8 mouse cellular contexts compared by ENCODE assay signal in the genomic region with DNA sequence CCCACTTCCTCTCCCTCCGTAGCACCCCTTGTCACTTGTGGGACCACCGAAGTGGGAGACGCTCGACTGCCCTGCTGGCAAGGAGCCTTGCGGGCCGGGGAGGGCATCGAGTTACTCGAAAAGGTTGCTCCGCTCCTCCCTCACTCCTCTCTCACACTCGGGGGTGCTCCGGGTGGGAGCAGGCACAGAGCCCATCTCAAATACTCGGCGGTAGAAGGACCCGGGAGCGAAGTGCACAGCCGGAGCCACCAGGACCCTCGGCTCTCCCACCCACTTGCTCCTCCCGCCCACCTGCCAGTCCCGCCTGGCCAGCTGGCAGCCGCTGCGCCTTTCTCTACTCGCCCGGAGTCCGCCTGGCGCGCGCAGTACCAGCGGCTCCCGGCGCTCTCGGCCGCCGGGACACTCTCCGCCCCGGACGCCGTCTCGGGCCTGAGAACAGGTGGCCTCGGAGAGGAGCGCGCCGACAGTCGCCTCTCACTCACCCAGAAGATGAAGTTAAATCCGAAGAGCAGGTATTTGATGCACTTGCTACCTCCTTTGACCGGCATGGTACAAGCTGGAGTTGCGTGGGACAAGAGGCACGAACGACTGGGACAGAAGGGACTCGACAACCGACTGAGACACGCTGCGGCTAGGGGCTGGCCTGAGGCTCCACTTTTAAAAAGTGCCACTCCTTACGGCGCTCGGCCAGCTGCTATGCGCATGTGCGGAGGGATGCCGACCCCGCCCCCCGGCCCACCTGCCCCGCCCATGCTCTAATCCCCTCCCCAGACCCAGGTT. TPM values are rescaled to one million over a fixed set of nuclear protein-coding genes. Genes with fewer than 3 reads are reported as not detected.
A peak's percentile ranks its signal among the peaks of the same experiment; 100 is the strongest.
DNase-seq lines count a peak whose midpoint lies in the region; ATAC-seq and TF ChIP-seq lines count a peak whose summit lies in the region.

Cd9 (minus strand) TSS at position 700 of the 780 bp plus-strand sequence.

- peaks cover 9% of the 10 kb centered on the region for H3K4me1 ChIP-seq in forebrain, embryonic 16.5 days (replicated peaks; ENCODE audit: control insufficient read depth, insufficient read depth, low read length)
- peaks cover 3% of the 10 kb centered on the region; the same call in 1 of the 2 replicates for H3K4me1 ChIP-seq in lung, embryonic 16.5 days (replicated peaks; ENCODE audit: control insufficient read depth, insufficient read depth, low read length)
- peaks cover 14% of the 10 kb centered on the region for H3K4me1 ChIP-seq in olfactory bulb, adult 2 months (ENCODE audit: control insufficient read depth, insufficient read depth, low read length)

- no peak for TF ChIP-seq POLR2A in olfactory bulb, adult 2 months (IDR thresholded peaks at IDR 0.05; ENCODE audit: insufficient read depth, low read depth, low read length)

- H3K4me3 ChIP-seq in forebrain, embryonic 16.5 days (replicated peaks; ENCODE audit: low read length), result peak within 1 kb of the TSS; percentile 74
- H3K4me3 ChIP-seq in layer of hippocampus, adult 2 months, result peak within 1 kb of the TSS; percentile 75
- peak within 1 kb of the TSS; percentile 65 for H3K4me3 ChIP-seq in lung, embryonic 16.5 days (ENCODE audit: low read length)
- peak within 1 kb of the TSS; percentile 53 for H3K4me3 ChIP-seq in olfactory bulb, adult 2 months (ENCODE audit: insufficient read depth, low read depth, low read length)

- 0 out of 2 replicates have a peak, but pooled peaks cover 4% of the 10 kb centered on the region for H3K27me3 ChIP-seq in forebrain, embryonic 16.5 days (replicated peaks; ENCODE audit: control insufficient read depth, insufficient read depth, low read length)
- peaks cover 6% of the 10 kb centered on the region for H3K27me3 ChIP-seq in lung, embryonic 16.5 days (ENCODE audit: control insufficient read depth, insufficient read depth, low read depth, low read length)

- H3K9me3 ChIP-seq in forebrain, embryonic 16.5 days (ENCODE audit: control insufficient read depth, low read length), result no peaks in the 10 kb centered on the region
- no peaks in the 10 kb centered on the region for H3K9me3 ChIP-seq in lung, embryonic 16.5 days (ENCODE audit: control insufficient read depth, low read length)

- WGBS in forebrain, embryonic 16.5 days, result under 1% methylated on average over 61 of the region's 61 CpGs
- WGBS in lung, embryonic 16.5 days, result under 1% methylated on average over 61 of the region's 61 CpGs
- under 1% methylated on average over 61 of the region's 61 CpGs for WGBS in olfactory bulb, adult 2 months

- peak within 1 kb of the TSS; percentile 84 for H3K27ac ChIP-seq in forebrain, embryonic 16.5 days (ENCODE audit: low read length)
- peak within 1 kb of the TSS; percentile 86 for H3K27ac ChIP-seq in layer of hippocampus, adult 2 months
- peak within 1 kb of the TSS; percentile 90 for H3K27ac ChIP-seq in lung, embryonic 16.5 days (ENCODE audit: low read length)
- H3K27ac ChIP-seq in olfactory bulb, adult 2 months (ENCODE audit: insufficient read depth, low read depth, low read length), result no peak within 1 kb of the TSS

- DNase-seq in ES-CJ7 (ENCODE audit: low read depth, low spot score), result peak; percentile 93
- DNase-seq in adrenal gland, postnatal 36 days, result peak; percentile 87 to 91
- DNase-seq in heart, postnatal 4 days, result peak; percentile 84
- DNase-seq in layer of hippocampus, adult 2 months (ENCODE audit: low spot score in 2 of 2), result peak in 1 of 2 experiments; percentile 58
- peak; percentile 79 to 81 for DNase-seq in urinary bladder, adult 18-20 months (ENCODE audit: low spot score in 2 of 2)

- peak; percentile 88 for ATAC-seq in forebrain, embryonic 16.5 days
- peak; percentile 90 for ATAC-seq in lung, embryonic 16.5 days (ENCODE audit: low read depth)

- H3K9ac ChIP-seq in forebrain, embryonic 16.5 days (replicated peaks; ENCODE audit: low read depth, low read length), result peak within 1 kb of the TSS; percentile 76
- peak within 1 kb of the TSS; percentile 82 for H3K9ac ChIP-seq in lung, embryonic 16.5 days (ENCODE audit: low read length)

- peak within 1 kb of the TSS; percentile 86 for H3K4me2 ChIP-seq in forebrain, embryonic 16.5 days (ENCODE audit: low read length)
- peak within 1 kb of the TSS; percentile 75 for H3K4me2 ChIP-seq in lung, embryonic 16.5 days (ENCODE audit: low read depth, low read length)

- no peaks in the 10 kb centered on the region for H3K36me3 ChIP-seq in forebrain, embryonic 16.5 days (ENCODE audit: control insufficient read depth, insufficient read depth)
- no peaks in the 10 kb centered on the region for H3K36me3 ChIP-seq in lung, embryonic 16.5 days (ENCODE audit: control insufficient read depth, insufficient read depth, low read length)

- TF ChIP-seq CTCF in layer of hippocampus, adult 2 months (conservative IDR thresholded peaks at IDR 0.05), result 0 out of 2 replicates have a peak, but pooled peaks have one; percentile 9
- TF ChIP-seq CTCF in olfactory bulb, adult 2 months (IDR thresholded peaks at IDR 0.05; ENCODE audit: insufficient read depth, low read depth, low read length), result no peak

RNA-seq across cellular contexts. Expression of gene Cd9, which starts in this region (rescaled TPM):
- 100 to 1,000 TPM; 115 to 170 TPM for total RNA-seq in adrenal gland, postnatal 36 days (2021)
- polyA plus RNA-seq in forebrain, embryonic 16.5 days (2015; fragmentation: Nextera tagmentation; extraction: Ambion mirVana), result 78.4 and 101 TPM in 2 replicates
- total RNA-seq in heart, postnatal 4 days (2021), result 10 to 100 TPM; 72.4 to 73.3 TPM
- total RNA-seq in layer of hippocampus, adult 2 months (2021), result 10 to 100 TPM; 57.1 to 60.0 TPM
- 356 and 405 TPM in 2 replicates for polyA plus RNA-seq in lung, embryonic 16.5 days (2015; fragmentation: Nextera tagmentation; extraction: Ambion mirVana)
- polyA plus RNA-seq in olfactory bulb, adult 2 months (2012; ENCODE audit: insufficient read depth, insufficient read length, low replicate concordance, missing spikeins), result not detected in 2 replicates

Comparison
In these comparisons a context has a peak if more than half of its experiments do, and no peak if none do; other contexts are left out.
1. RNA of gene Cd9 (polyA plus RNA-seq): 356 to 405 TPM in lung, embryonic 16.5 days and 78.4 to 101 TPM in forebrain, embryonic 16.5 days; not detected in olfactory bulb, adult 2 months; every median in the first group is over 10 times any median in the second.
2. Peak in every context shown above with its lines, with median percentiles within 50 percentile points of each other: H3K4me3 ChIP-seq.